Mouse (Mus musculus) forebrain, embryonic 11.5 days (tissue): ENCODE measurements around the gene Amt. TPM values are rescaled to one million over a fixed set of nuclear protein-coding genes. Genes with fewer than 3 reads are reported as not detected.

Source experiments
- ATAC-seq: fragments of 200-750 bp; cut with Nextera tagmentation; replicated peaks from 2 replicates; pipeline ENCODE4 v1.8.0; 2017; ENCODE audit warnings: moderate TSS enrichment; ENCODE audit not compliant: low FRiP score
- DNase-seq: peaks from one replicate; pipeline ENCODE4 v3.0.0-alpha.2; 2017; ENCODE audit warnings: low spot score
- H3K27ac ChIP-seq: fragments of 300-500 bp; sonication (generic); 2 replicates; pipeline ENCODE4 v1.5.1; 2014; ENCODE audit warnings: low read depth, low read length
- H3K27me3 ChIP-seq: fragments of 300-500 bp; sonication (generic); 2 replicates; pipeline ENCODE4 v1.6.1; 2014; ENCODE audit warnings: mild to moderate bottlenecking, low read length, mixed read lengths; ENCODE audit not compliant: control insufficient read depth, insufficient read depth
- H3K36me3 ChIP-seq: fragments of 300-500 bp; sonication (generic); 2 replicates; pipeline ENCODE4 v1.6.1; 2014; ENCODE audit warnings: mild to moderate bottlenecking, low read length, moderate library complexity, mixed read lengths; ENCODE audit not compliant: control insufficient read depth, insufficient read depth
- H3K4me1 ChIP-seq: fragments of 300-500 bp; sonication (generic); replicated peaks from 2 replicates; pipeline ENCODE4 v1.6.1; 2014; ENCODE audit warnings: low read length, mixed read lengths; ENCODE audit not compliant: control insufficient read depth, insufficient read depth
- H3K4me2 ChIP-seq: fragments of 300-500 bp; sonication (generic); 2 replicates; pipeline ENCODE4 v1.6.1; 2014; ENCODE audit warnings: low read depth, mild to moderate bottlenecking, low read length, moderate library complexity, mixed read lengths; ENCODE audit not compliant: severe bottlenecking
- H3K4me3 ChIP-seq: fragments of 300-500 bp; sonication (generic); 2 replicates; pipeline ENCODE4 v1.5.1; 2014; ENCODE audit warnings: low read depth, low read length
- H3K9ac ChIP-seq: fragments of 300-500 bp; sonication (generic); 2 replicates; pipeline ENCODE4 v1.6.1; 2014; ENCODE audit warnings: low read length
- H3K9me3 ChIP-seq: fragments of 300-500 bp; sonication (generic); 2 replicates; pipeline ENCODE4 v1.6.1; 2016; ENCODE audit warnings: low read length, mixed read lengths; ENCODE audit not compliant: control insufficient read depth
- WGBS: fragments of 180-500 bp; shearing (Covaris S2); extraction: QIAGEN DNeasy Blood & Tissue Kit; methylation state at CpG from one replicate; pipeline ENCODE4 v1.1.7; 2014; 5-methylcytosine and 5-hydroxymethylcytosine counted together
- polyA plus RNA-seq: library from polyadenylated mRNA; unstranded; fragments of >200 nt; fragmentation: Nextera tagmentation; extraction: Ambion mirVana; gene quantifications from 2 replicates; pipeline ENCODE4 v1.2.1, GENCODE M21; 2014

Amt gene
- polyA plus RNA-seq, result 25.1 and 25.9 TPM in 2 replicates

DNA sequence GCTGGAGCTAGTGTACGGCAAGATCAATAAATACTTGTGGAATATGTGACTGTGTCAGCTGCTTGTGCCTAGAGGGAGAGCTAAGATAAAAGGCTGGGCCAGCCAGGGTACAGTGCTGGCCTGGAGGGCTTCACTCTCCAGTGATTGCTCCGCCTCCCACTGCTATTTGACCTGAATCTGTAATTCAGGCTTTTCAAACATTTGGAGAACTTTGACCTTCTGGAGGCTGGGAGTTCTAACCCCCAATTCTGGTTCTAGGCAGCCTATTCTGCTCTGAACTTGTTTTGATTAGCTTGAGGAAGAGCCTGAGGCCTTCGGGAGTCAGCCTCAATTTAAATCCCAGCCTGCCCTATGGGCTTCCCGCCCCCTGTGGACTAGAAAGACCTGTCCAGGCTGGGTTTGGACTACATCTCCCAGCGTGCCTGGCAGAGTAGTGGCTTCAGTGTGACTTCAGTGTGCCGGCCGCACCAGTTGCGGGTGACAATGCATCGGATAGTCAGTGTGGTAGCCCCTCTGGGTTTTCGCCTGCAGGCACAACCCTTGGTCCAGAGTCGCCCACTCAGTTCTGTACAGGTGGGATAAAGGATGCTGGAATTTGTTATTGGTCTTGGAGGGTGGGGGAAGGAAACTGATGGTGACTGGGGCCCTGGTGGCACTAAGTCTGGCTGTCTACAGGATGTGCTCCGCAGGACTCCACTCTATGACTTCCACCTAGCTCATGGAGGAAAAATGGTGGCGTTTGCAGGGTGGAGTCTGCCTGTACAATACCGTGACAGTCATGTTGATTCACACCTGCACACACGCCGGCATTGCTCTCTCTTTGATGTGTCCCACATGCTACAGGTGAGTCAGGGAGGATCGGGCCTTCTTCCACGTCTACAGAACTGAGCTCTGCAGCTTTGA, at the start of gene Amt:
Amt (plus strand) TSS at position 401 of the 903 bp plus-strand sequence.
- WGBS, result 18% methylated on average over 18 of the region's 18 CpGs
- peaks cover 10% of the 10 kb centered on the region for H3K4me1 ChIP-seq
- peak within 1 kb of the TSS; percentile 53 for H3K4me2 ChIP-seq
- DNase-seq (peak; percentile 75), ATAC-seq (peak; percentile 86)
- H3K4me3 ChIP-seq, result peak within 1 kb of the TSS; percentile 30
- no peaks in the 10 kb centered on the region for H3K27me3 ChIP-seq
- no peaks in the 10 kb centered on the region for H3K9me3 ChIP-seq
- no peaks in the 10 kb centered on the region; the same call in 1 of the 2 replicates for H3K36me3 ChIP-seq
- peak within 1 kb of the TSS; percentile 55 for H3K9ac ChIP-seq
- H3K27ac ChIP-seq, result peak within 1 kb of the TSS; percentile 62

DNA sequence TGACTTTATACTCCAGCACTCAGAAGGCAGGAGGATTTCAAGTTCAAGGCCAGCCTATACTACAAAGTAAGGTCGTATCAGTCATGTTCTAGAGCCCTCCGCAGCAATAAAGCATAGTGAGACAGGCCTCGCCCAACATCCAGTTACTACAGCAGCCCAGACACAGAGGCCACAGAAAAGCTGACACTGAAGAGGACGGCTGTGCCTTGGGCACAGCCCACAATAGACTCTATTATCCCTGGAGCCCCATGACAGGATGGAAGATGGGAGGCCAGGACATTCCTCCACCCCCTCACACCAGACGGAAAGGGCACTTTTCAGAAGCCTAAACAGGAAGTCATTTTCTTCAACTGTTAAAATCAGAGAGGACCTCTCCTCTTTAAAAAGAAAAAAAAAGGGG, 47.7 kb upstream of the Amt start:
- Histone ChIP-seq H3K36me3 (no peaks in the 10 kb centered on the region; the same call in 1 of the 2 replicates), H3K27ac (no peak overlapping the region), H3K4me2 (no peak overlapping the region), H3K9ac (no peak overlapping the region), H3K4me1 (no peaks in the 10 kb centered on the region), H3K4me3 (no peak overlapping the region), H3K27me3 (no peaks in the 10 kb centered on the region), H3K9me3 (no peaks in the 10 kb centered on the region)
- DNase-seq (no peak), ATAC-seq (no peak)
- 71% methylated on average over 5 of the region's 5 CpGs for WGBS

DNA sequence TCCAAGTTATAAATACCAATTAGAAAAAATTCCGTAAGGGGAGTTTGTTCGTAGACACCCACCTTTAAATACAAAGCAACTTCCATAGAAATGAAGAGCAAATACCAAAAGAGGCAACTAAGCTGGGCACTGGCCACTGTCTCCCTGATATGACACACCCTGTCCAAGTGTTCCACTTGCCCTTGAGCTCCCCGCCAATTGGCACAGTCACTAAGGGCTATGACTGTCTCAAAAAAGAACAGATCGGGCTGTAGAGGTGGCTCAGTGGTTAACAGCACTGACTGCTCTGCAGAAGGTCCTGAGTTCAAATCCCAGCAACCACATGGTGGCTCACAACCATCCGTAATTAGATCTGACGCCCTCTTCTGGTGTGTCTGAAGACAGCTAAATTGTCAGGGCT, 44.8 kb upstream of the Amt start:
- ATAC-seq (no peak), DNase-seq (no peak)
- no peaks in the 10 kb centered on the region for H3K9me3 ChIP-seq
- H3K4me3 ChIP-seq, result no peak overlapping the region
- H3K4me2 ChIP-seq, result no peak overlapping the region
- H3K9ac ChIP-seq, result no peak overlapping the region
- no peaks in the 10 kb centered on the region for H3K27me3 ChIP-seq
- H3K27ac ChIP-seq, result no peak overlapping the region
- no peaks in the 10 kb centered on the region for H3K4me1 ChIP-seq
- H3K36me3 ChIP-seq, result no peaks in the 10 kb centered on the region
- WGBS, result 95% methylated on average over 6 of the region's 6 CpGs

DNA sequence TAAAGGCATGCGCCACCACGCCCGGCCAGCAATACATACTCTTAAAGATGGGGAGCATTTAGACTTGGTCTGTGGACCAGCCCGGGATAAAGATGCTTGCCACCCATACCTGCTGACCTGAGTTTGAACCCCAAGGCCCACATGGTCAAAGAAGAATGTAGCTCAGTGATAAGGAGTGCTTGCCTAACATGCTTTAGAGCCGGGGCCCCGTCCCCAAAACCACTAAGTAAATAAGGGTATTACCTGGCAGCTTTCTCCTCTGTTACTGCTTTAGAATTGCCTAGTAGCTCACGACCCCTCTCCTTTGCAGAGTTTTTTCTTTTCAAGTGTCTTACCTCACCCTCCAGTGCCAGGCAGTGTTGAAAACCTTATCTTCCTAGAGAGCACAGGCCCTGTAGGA, 43.9 kb upstream of the Amt start:
- Histone ChIP-seq H3K27ac (no peak overlapping the region), H3K9me3 (no peaks in the 10 kb centered on the region), H3K4me2 (no peak overlapping the region), H3K4me1 (no peaks in the 10 kb centered on the region), H3K4me3 (no peak overlapping the region), H3K9ac (no peak overlapping the region), H3K36me3 (no peaks in the 10 kb centered on the region; the same call in 1 of the 2 replicates), H3K27me3 (no peaks in the 10 kb centered on the region)
- ATAC-seq, result no peak
- 97% methylated on average over 7 of the region's 7 CpGs for WGBS
- no peak for DNase-seq

DNA sequence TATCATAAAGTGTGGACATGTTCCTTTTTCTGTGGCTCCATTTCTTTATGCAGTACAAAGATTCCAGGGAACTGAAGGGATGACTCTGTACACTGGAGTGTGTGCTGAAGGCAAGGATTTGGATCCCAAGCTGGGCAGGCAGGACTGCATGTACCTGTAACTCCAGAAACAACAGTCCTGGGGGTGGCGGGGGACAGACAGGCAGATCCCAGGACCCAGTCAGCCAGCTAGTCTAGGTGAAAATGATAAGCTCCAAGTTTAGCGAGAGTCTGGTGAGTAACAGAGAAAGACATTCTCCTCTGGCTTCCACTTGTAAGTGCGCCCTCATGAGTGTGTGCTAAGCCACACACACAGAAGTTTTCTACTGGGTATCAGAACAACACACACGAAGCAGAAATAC, 36.1 kb upstream of the Amt start:
- Histone ChIP-seq H3K27ac (no peak overlapping the region), H3K9ac (no peak overlapping the region), H3K36me3 (no peaks in the 10 kb centered on the region; the same call in 1 of the 2 replicates), H3K9me3 (no peaks in the 10 kb centered on the region), H3K4me3 (no peak overlapping the region), H3K4me2 (no peak overlapping the region), H3K4me1 (peaks cover 13% of the 10 kb centered on the region; the same call in 1 of the 2 replicates), H3K27me3 (no peaks in the 10 kb centered on the region)
- DNase-seq, result no peak
- 89% methylated on average over 4 of the region's 4 CpGs for WGBS
- ATAC-seq, result no peak

DNA sequence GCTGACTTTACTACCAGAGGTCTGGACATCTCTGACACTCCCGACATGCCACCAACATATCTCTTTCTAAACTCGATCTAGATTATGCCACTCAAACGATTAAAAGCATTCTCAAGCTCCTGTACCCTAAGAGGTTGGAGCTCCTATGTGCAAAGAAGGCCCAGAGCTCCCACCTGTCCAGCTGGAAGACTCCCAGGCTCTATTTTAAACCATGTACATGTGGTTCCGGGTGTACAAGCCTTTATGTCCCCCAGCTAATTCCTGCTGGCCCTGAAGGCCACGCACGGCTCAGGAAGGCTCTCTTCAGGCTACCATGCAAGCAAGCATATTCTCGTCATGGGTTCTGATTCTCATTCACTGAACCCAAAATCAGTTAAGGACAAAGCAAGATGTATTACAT, 34.8 kb upstream of the Amt start:
- Histone ChIP-seq H3K4me2 (peak overlapping the region; percentile 62), H3K27ac (no peak overlapping the region), H3K9me3 (no peaks in the 10 kb centered on the region), H3K27me3 (no peaks in the 10 kb centered on the region), H3K4me1 (peaks cover 13% of the 10 kb centered on the region; the same call in 1 of the 2 replicates), H3K4me3 (no peak overlapping the region), H3K9ac (0 out of 2 replicates have a peak overlapping the region, but pooled peaks have one; percentile 1), H3K36me3 (no peaks in the 10 kb centered on the region; the same call in 1 of the 2 replicates)
- no peak for ATAC-seq
- DNase-seq, result no peak
- 80% methylated on average over 7 of the region's 7 CpGs for WGBS

DNA sequence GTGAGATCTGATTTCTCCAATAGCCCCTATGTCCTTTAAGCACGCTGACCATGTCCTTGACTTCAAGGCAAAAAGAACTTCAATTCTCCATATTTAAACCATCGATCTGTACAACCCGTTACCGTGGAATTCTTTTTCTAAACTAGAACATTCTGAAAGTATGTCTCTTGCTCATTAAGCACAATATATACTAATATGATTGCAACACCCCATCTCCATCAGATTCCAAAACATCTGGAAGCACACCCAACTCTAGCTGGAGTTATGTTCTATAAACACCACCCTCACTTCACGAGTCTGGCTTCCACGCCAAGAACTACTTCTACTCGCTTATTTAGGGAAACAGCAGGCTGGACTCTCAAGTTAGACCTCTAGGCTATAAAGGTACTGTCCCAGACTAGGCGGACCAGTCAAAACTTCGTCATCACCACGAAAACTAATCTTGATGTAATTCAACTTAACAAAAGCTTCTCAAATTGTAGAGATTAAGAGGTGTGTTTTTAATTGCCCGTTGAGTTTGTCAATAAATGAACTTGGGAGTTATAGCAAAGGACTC, 34.1 kb upstream of the Amt start:
- Histone ChIP-seq H3K9ac (peak overlapping the region; percentile 92), H3K36me3 (no peaks in the 10 kb centered on the region), H3K4me3 (peak overlapping the region; percentile 96), H3K9me3 (no peaks in the 10 kb centered on the region), H3K4me1 (peaks cover 13% of the 10 kb centered on the region; the same call in 1 of the 2 replicates), H3K27ac (peak overlapping the region; percentile 86; the same call in 1 of the 2 replicates), H3K27me3 (no peaks in the 10 kb centered on the region), H3K4me2 (peak overlapping the region; percentile 62)
- 45% methylated on average over 11 of the region's 11 CpGs for WGBS
- DNase-seq, result no peak
- no peak for ATAC-seq

DNA sequence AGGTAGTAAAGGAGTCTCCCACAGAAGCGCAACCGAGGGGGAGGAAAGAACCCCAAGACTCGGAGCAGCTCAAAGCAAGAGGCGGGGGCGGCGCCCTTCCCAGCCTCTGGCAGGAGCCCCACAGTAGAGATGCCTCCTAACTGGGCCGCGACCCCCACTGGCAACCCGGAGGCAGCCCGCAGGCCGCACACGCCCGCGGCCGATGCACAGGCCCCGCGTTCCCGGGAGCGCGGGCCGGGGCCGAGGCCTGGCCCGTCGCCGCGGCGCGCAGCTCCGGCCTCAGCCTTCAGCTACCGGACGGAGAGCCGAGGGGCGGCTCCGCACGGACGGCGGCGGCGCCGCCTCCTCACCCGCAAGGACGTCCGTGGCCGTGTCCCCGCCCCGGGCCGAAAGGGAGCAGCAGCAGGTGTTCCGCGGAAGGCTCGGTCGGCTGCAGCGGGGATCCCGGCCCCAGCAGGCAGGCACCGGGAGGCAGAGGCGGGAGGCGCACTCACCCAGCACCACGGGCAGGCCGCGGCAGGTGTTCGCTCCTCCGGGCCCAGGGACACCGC, 33.4 kb upstream of the Amt start:
- ATAC-seq, result peak; percentile 45

More for the DNA sequence above, 33.4 kb upstream of the Amt start:
- peaks cover 13% of the 10 kb centered on the region; the same call in 1 of the 2 replicates for H3K4me1 ChIP-seq
- under 1% methylated on average over 61 of the region's 62 CpGs for WGBS
- H3K4me3 ChIP-seq, result peak overlapping the region; percentile 96
- peak overlapping the region; percentile 92 for H3K9ac ChIP-seq
- H3K4me2 ChIP-seq, result peak overlapping the region; percentile 62
- H3K27ac ChIP-seq, result peak overlapping the region; percentile 86
- H3K36me3 ChIP-seq, result no peaks in the 10 kb centered on the region
- no peaks in the 10 kb centered on the region for H3K9me3 ChIP-seq
- H3K27me3 ChIP-seq, result no peaks in the 10 kb centered on the region
- DNase-seq, result peak; percentile 73
